Mouse (Mus musculus): ENCODE measurements around the gene Fzd1.
A peak's percentile ranks its signal among the peaks of the same experiment; 100 is the strongest.

The Fzd1 gene

GRCm38 (mm10) chr5:4757902-4758301, at the start of gene Fzd1:
Gene Fzd1, minus strand, starts transcription at chr5:4758035.
- DNase-seq (ENCODE audit: low read depth), result no peak

- DNase-seq (ENCODE audit: low read depth), result no peak
Observed at GRCm38 (mm10) chr5:4805228-4805627, 47.4 kb upstream of the Fzd1 start.

- peak; percentile 8 for DNase-seq (ENCODE audit: low read depth)
Observed at GRCm38 (mm10) chr5:4803708-4804107, 45.9 kb upstream of the Fzd1 start.

- DNase-seq (ENCODE audit: low read depth), result no peak
Observed at GRCm38 (mm10) chr5:4801971-4802370, 44.1 kb upstream of the Fzd1 start.

GRCm38 (mm10) chr5:4801096-4801850, 43.4 kb upstream of the Fzd1 start:
- DNase-seq (ENCODE audit: low read depth), result no peak

- no peak for DNase-seq (ENCODE audit: low read depth)
Observed at GRCm38 (mm10) chr5:4791219-4791618, 33.4 kb upstream of the Fzd1 start.

GRCm38 (mm10) chr5:4790265-4790664, 32.4 kb upstream of the Fzd1 start:
- no peak for DNase-seq (ENCODE audit: low read depth)

- DNase-seq (ENCODE audit: low read depth), result no peak
Observed at GRCm38 (mm10) chr5:4788484-4788883, 30.6 kb upstream of the Fzd1 start.

GRCm38 (mm10) chr5:4786816-4787215, 29.0 kb upstream of the Fzd1 start:
- no peak for DNase-seq (ENCODE audit: low read depth)

GRCm38 (mm10) chr5:4778274-4778673, 20.4 kb upstream of the Fzd1 start:
- DNase-seq (ENCODE audit: low read depth), result no peak

GRCm38 (mm10) chr5:4776495-4776894, 18.7 kb upstream of the Fzd1 start:
- DNase-seq (ENCODE audit: low read depth), result no peak

- no peak for DNase-seq (ENCODE audit: low read depth)
Observed at GRCm38 (mm10) chr5:4773090-4773772, 15.4 kb upstream of the Fzd1 start.

- no peak for DNase-seq (ENCODE audit: low read depth)
Observed at GRCm38 (mm10) chr5:4770609-4771008, 12.8 kb upstream of the Fzd1 start.

- DNase-seq (ENCODE audit: low read depth), result peak; percentile 6
Observed at GRCm38 (mm10) chr5:4767896-4768295, 10.1 kb upstream of the Fzd1 start.

- no peak for DNase-seq (ENCODE audit: low read depth)
Observed at GRCm38 (mm10) chr5:4766719-4767118, 8.9 kb upstream of the Fzd1 start.

- DNase-seq (ENCODE audit: low read depth), result no peak
Observed at GRCm38 (mm10) chr5:4761891-4762290, 4.1 kb upstream of the Fzd1 start.

GRCm38 (mm10) chr5:4758331-4759080, 671 bp upstream of the Fzd1 start:
- no peak for DNase-seq (ENCODE audit: low read depth)

GRCm38 (mm10) chr5:4756871-4757711, 744 bp downstream of the Fzd1 start:
- no peak for DNase-seq (ENCODE audit: low read depth)

GRCm38 (mm10) chr5:4756001-4756681, 1.7 kb downstream of the Fzd1 start:
- no peak for DNase-seq (ENCODE audit: low read depth)

- no peak for DNase-seq (ENCODE audit: low read depth)
Observed at GRCm38 (mm10) chr5:4755326-4755725, 2.5 kb downstream of the Fzd1 start.

- no peak for DNase-seq (ENCODE audit: low read depth)
Observed at GRCm38 (mm10) chr5:4754701-4755281, 3.0 kb downstream of the Fzd1 start.

All from 416B (cell line).